Mouse (Mus musculus): ENCODE data around the gene Ankrd35.
"Not testable (repeated sequence)": the region's sequence is repeated elsewhere in the genome, so short reads cannot be mapped to it uniquely, and the experiment has no call there.

The Ankrd35 gene

GRCm38 (mm10) chr3:96669727-96670468, at the start of gene Ankrd35:
TSS of gene Ankrd35 (plus strand) at chr3:96670131.
- DNase-seq (ENCODE audit: low read depth, low spot score) = peak; percentile 96

DNA sequence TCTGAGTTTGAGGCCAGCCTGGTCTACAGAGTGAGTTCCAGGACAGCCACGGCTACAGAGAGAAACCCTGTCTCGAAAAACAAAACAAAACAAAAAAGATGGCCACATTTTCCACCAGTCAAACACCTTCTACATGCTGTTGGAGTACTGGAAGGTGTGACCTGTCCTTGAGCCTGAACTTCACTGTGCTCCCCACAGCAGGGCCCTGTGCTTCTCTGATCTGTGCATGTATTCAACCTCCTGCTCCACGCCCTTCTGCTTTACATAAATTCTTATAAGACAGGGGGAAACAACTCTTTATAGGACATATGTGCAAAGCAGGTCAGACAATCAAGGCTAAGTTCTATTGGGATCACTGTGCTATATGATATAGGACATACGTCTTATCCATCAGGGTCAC, 46.7 kb upstream of the Ankrd35 start:
- DNase-seq (ENCODE audit: low read depth, low spot score) = no peak

DNA sequence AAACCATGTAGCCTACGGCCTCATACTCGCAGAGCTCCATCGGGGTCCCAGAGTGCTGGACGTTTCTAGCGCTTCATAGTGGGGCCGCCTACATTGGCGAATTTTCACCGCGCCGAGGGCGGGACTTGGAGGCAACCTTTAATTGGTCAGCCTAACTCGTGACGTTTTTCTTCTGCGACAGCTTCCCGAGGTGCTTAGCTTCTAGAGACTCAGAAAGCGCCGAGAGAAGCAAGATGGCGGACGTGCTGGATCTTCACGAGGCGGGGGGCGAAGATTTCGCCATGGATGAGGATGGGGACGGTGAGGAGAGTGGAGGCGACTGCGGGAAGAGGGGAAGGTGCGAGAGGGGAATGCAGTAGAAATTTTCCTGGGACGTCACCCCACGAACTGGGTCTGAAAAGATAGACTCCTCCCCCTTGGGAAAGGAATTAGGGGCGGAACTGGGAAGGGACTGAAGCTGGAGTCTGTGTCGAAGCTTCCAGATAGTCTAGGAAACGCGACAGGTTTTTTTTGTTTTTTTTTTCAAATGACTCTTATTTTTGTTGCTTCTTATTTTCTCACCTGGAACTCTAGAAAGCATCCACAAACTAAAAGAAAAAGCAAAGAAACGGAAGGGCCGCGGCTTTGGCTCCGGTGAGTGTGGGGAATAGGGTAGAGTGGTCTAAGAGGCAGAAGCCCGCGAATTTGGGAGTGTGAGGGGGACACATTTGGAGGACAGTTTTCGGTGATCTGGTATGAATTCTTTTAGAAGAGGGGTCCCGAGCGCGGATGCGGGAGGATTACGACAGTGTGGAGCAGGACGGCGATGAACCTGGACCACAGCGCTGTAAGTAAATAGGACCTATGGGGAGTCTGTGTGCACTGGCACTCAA, 40.0 kb upstream of the Ankrd35 start, which contains the start of gene Rbm8a:
Rbm8a (plus strand) TSS at position 205 of the 872 bp plus-strand sequence.
- peak; percentile 100 for DNase-seq (ENCODE audit: low read depth, low spot score)

GRCm38 (mm10) chr3:96632058-96632457, 37.9 kb upstream of the Ankrd35 start:
- DNase-seq (ENCODE audit: low read depth, low spot score) = no peak

GRCm38 (mm10) chr3:96634015-96634414, 35.9 kb upstream of the Ankrd35 start:
- DNase-seq (ENCODE audit: low read depth, low spot score) = no peak

- DNase-seq (ENCODE audit: low read depth, low spot score) = peak; percentile 96
Observed at GRCm38 (mm10) chr3:96634928-96635879, 34.7 kb upstream of the Ankrd35 start, which contains the start of the genes Pex11b and Gm42957. TSS of gene Pex11b (plus strand) at chr3:96635376. TSS of gene Gm42957 (plus strand) at chr3:96635474.

DNA sequence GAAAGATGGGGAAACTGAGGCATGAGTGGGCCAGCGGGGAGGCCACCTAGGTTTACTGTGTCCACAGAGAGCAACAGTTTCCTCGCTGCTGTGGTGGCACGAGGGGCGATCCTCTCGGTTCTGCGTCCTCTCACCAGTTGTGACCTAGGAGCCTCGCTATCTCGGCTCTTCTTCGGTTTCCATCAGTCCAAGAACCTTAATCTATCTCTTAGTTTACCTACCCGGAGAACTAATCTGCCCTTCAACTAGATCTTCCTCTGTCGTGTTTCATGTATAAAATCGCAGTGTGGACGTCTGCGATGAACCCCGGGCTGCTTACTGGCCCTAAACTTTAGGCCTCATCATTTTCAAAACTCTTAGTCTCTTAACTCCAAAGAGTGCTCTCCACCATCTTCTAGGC, 34.0 kb upstream of the Ankrd35 start:
- no peak for DNase-seq (ENCODE audit: low read depth, low spot score)

- no peak for DNase-seq (ENCODE audit: low read depth, low spot score)
Observed at GRCm38 (mm10) chr3:96636448-96636847, 33.5 kb upstream of the Ankrd35 start.

GRCm38 (mm10) chr3:96639219-96639618, 30.7 kb upstream of the Ankrd35 start:
- DNase-seq (ENCODE audit: low read depth, low spot score) = peak; percentile 79

DNA sequence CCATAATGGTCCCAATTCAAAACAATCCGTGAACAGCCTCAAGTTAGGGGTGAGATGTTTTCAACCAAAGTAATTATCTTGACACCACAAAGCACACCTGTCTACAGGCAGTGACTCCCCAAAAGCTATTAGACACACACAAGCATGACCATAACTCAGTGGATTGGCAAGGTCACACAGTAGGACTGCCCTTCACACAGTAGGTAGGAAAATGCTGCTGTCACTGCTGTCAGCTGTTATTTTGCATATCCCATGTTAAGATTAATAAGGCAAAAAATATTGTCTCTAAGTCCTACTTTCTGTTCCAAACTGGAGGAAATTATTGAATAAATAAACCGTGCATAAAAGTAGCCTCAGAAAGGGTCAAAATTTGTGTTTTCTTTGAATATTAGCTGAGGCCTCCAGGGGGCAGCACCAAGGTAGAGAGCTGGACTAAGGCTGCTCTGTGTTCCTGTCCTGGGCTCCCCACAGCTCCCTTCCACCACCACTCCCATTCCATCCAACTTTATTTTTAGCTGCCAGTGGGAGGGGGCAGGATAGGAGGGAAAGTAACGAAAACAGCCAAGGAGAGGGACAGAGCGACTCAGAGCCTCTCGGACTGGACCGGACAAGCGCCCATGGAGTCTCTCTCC, 24.8 kb upstream of the Ankrd35 start, which contains the start of gene Itga10:
Itga10 (plus strand) TSS at position 567 of the 632 bp plus-strand sequence.
- DNase-seq (ENCODE audit: low read depth, low spot score) = peak; percentile 46

- no peak for DNase-seq (ENCODE audit: low read depth, low spot score)
Observed at GRCm38 (mm10) chr3:96647365-96647764, 22.6 kb upstream of the Ankrd35 start.

- no peak for DNase-seq (ENCODE audit: low read depth, low spot score)
Observed at GRCm38 (mm10) chr3:96660901-96661300, 9.0 kb upstream of the Ankrd35 start.

GRCm38 (mm10) chr3:96662731-96663316, 7.1 kb upstream of the Ankrd35 start:
- peak; percentile 23 for DNase-seq (ENCODE audit: low read depth, low spot score)

GRCm38 (mm10) chr3:96663432-96664239, 6.3 kb upstream of the Ankrd35 start:
- DNase-seq (ENCODE audit: low read depth, low spot score) = peak; percentile 95

GRCm38 (mm10) chr3:96665732-96666363, 4.1 kb upstream of the Ankrd35 start:
- not testable (repeated sequence) for DNase-seq (ENCODE audit: low read depth, low spot score)

DNA sequence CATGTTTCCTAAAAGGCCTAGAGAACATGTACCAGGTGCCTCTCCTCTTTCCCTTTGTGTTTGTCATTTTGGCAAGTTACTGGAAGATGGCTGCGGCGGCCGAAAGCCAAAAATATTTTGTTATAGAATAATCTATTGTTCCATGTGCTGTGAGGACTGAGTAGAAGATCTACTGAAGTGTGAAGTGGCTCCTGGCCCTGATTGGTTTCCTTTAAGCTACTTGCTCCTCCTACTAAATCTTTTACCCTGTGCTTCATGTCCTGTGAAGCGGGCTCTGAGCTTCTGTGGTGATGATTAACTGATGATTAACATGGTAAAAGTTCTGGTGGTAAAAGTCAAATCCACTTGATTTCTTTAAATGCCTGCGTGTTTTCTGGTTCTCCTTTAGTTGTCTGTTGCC, 3.0 kb upstream of the Ankrd35 start:
- DNase-seq (ENCODE audit: low read depth, low spot score) = no peak

- peak; percentile 32 for DNase-seq (ENCODE audit: low read depth, low spot score)
Observed at GRCm38 (mm10) chr3:96667316-96667715, 2.6 kb upstream of the Ankrd35 start.

- no peak for DNase-seq (ENCODE audit: low read depth, low spot score)
Observed at GRCm38 (mm10) chr3:96668424-96669067, 1.4 kb upstream of the Ankrd35 start.

All from brain, adult 2 months (tissue).